Mouse (Mus musculus): ENCODE results near the gene Tet2.
"Not testable (repeated sequence)": the region's sequence is repeated elsewhere in the genome, so short reads cannot be mapped to it uniquely, and the experiment has no call there.

Gene Tet2

GRCm38 (mm10) chr3:133546790-133547189 lies 1.9 kb upstream of the Tet2 start:
- DNase-seq = no peak

- DNase-seq = no peak
Measured at GRCm38 (mm10) chr3:133545304-133545666, 346 bp upstream of the Tet2 start.

DNA sequence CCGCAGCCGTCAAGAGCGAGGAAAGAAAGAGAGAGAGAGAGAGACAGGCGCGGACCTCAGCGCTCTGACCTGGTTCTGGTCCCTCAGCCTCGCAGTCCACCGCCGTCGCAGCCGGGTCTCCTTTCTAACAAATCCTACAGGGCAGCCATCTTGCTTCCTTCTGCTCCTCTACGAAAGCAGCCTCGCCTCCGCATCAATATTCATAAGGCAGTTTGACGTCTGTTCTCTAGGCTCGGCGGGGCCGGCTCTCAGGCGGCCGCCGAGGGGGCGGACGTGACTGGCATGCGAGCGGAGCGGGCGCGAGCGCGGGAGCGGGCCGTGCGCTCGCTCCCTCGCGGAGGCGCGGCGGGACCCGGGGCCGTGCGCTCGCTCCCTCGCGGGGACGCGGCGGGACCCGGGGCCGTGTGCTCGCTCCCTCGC lies 798 bp downstream of the Tet2 start:
- peak; percentile 92 for DNase-seq

DNA sequence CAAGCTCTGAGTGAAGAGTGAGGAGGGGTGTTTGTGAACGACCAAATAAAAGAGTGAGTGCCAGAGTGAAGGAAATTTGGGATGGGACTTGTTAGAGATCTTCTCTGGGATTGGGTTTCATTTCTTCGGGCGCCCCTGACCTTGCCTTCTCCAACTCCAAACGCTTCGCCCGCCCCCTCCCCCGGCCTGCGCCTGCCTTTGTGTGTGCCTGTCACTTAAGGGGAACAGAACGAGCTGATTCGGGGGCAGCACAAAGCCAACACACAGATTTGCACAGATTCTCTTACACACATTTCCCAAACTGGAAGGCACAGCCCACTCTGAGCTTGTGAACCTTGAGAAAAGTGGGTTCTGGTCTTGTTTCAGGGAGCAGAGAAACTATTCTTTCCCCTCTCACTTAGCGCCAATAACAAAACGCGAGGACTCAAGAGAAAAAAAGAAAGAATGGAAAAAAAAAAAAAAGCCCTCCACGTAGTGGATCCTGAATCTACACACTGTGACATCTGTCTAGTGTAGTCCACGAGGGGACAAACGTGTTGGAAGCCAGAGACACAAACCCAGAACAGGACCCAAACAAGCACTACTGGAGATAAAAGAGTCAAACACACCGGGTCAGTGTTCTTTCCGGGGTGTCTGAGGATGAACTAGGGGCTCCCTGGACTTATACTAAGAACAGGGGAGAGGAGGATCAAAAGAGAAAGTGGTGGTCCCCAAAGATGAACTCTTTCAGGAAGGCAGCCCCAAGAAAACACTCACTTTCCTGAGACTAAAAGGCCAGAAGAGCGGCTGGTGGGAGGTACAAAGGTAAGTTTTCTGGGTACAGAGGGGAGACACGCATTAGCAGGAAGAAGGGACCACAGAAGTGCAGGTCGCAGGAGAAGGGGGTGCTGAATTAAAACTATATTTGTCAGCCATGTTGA lies 1.6 kb downstream of the Tet2 start:
- DNase-seq = peak; percentile 31

- no peak for DNase-seq
Measured at GRCm38 (mm10) chr3:133542084-133542483, 2.9 kb downstream of the Tet2 start.

- DNase-seq = no peak
Measured at GRCm38 (mm10) chr3:133541000-133541399, 3.9 kb downstream of the Tet2 start.

DNA sequence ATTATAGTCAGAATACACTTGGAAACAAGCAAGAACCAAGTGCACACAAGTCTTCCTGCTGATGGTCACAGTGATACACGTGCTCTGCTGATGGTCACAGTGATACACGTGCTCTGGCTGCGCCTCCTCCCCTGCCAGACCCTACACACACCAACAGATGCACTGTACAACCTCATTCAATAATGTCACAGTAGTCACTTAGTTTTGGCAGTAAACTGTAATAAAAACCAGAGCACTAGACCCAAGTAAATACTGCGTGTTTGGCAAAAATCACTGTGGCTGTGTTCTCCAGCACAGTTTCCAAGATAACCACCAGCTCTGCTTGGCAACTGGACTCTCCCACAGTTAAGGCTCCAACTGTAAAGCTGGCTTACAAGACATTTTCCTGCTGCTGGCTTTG lies 4.9 kb downstream of the Tet2 start:
- DNase-seq = no peak

DNA sequence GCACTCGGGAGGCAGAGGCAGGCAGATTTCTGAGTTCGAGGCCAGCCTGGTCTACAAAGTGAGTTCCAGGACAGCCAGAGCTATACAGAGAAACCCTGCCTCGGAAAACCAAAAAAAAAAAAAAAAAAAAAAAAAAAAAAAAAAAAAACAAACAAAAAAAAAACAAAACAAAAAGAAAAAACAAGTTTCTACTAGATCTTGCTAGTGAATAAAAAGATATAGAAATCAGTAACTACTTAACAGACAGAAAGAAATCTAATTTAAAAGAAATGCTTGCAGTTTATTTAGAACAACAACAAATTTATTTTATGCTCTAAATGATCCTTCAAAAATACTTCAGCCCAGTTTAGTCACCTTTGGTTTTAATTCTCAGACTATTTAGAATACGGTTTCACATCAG lies 6.4 kb downstream of the Tet2 start:
- DNase-seq = not testable (repeated sequence)

- DNase-seq = no peak
Measured at GRCm38 (mm10) chr3:133535644-133536043, 9.3 kb downstream of the Tet2 start.

GRCm38 (mm10) chr3:133534066-133534465 lies 10.9 kb downstream of the Tet2 start:
- DNase-seq = peak; percentile 61

DNA sequence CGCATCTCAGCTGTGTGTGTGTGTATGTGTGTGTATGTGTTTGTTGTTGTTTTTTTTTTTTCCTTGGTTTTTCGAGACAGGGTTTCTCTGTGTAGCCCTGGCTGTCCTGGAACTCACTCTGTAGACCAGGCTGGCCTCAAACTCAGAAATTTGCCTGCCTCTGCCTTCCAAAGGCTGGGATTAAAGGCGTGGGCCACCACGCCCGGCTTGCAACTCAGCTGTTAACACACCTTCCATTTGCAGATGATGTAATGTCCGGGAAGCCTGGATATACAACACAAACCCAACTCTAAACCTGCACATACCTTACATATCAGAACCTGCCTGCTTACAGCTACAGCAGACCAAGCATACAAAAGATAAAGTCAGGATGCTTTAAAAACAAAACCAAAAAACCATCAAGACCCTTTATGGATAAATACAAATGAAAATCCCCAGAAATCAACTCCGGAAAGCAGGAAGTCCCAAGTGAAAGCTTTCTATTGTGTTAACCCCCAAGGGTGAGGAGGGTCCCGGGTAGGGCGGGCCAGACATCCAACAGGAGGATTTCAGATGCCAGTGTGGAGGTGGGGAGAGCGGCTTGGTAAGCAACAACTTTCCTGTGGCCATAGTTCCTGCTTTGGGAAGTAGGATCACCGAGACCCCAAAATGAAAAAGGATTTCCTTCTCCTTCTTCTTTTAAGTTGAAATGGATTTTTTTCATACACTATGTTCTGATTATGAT lies 11.5 kb downstream of the Tet2 start:
- no peak for DNase-seq

- DNase-seq = no peak
Measured at GRCm38 (mm10) chr3:133532806-133533205, 12.1 kb downstream of the Tet2 start.

DNA sequence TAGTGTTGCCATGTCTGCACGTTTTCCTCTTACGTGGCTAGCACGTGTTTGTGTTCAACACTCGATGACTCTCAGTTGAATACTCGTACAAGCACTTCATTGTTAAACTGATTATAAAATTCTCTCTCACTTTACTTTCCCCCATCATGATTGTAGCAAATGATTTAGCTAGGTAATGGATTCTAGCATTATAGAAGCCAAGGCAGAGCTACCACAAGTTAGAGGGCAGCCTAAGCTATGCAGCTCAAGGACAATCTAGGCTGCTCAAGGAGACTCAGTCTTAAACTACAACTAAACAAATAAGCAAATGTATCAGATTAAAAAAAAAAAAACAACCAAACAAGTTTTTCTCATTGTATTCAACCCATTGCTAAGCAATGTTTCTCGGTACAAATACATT lies 12.7 kb downstream of the Tet2 start:
- DNase-seq = no peak

- no peak for DNase-seq
Measured at GRCm38 (mm10) chr3:133531101-133531500, 13.8 kb downstream of the Tet2 start.

GRCm38 (mm10) chr3:133530664-133531063 lies 14.3 kb downstream of the Tet2 start:
- DNase-seq = no peak

DNA sequence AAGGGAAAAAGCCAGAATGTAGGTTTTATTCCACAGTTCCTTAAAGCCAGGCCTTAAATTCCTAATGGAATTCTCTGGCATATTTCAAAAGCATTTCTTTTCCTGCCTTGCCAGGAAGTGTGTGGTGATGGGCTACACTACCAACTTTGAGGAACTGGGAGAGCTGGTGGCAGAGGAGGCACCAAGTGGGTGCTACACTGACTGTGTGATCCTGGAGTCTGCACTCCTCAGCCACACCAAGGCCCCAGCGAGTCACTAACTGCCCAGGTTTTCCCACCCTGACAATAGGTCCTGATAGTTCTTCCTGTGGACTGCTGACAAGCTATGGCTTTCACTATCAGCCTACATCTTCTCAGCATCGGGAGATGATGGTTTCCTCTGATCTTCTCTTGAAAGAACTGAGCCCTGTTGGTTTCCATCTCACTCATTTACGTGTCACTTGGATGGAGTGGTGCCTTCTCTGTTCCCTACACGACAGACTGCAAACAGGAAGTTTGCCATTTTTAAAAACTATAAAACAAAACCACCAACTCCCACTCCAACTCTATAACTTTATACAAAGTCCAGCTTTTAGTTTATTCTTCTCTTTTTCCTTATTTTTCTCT lies 18.7 kb downstream of the Tet2 start:
- no peak for DNase-seq

GRCm38 (mm10) chr3:133525578-133525977 lies 19.4 kb downstream of the Tet2 start:
- DNase-seq = no peak

- no peak for DNase-seq
Measured at GRCm38 (mm10) chr3:133524341-133525050, 20.4 kb downstream of the Tet2 start.

- DNase-seq = no peak
Measured at GRCm38 (mm10) chr3:133523191-133523590, 21.7 kb downstream of the Tet2 start.

DNA sequence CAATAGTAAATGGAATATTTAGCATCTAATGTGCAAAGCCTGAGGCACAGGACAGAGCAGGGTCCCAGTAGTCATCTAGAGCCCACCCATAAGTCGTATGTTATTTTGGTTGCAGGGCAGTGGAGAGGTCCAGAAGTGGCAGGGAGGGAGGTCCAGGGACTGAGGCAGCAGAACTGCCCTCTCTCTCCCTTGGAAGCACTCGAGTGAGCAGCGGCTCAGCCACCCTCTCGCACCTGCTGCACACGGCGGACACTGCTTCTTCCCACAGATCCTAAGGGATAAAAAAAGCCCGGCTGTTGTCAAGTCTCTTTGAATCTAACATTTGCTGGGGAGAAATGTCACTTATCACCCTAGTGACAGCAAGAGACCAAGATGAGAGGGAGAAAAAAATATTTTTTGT lies 22.6 kb downstream of the Tet2 start:
- DNase-seq = no peak

DNA sequence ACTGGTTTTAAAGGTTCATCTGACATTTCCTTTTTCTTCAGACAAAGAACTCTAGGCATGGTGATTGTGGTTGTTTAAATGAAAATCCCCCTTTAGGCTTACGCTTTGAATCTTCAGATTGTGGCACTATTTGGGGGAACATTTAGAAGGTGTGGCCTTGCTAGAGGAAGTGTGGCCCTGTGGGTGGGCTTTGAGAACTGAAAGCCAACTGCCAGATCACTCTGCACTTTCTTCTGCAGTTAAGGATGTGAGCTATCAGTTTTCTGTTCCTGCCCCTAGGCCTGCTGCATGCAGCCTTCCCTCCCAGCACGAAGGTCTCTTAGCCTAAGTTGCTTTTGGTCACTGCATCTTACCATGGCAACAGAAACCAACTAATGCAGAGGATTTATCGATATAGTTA lies 26.1 kb downstream of the Tet2 start:
- no peak for DNase-seq

- DNase-seq = no peak
Measured at GRCm38 (mm10) chr3:133518116-133518515, 26.8 kb downstream of the Tet2 start.

DNA sequence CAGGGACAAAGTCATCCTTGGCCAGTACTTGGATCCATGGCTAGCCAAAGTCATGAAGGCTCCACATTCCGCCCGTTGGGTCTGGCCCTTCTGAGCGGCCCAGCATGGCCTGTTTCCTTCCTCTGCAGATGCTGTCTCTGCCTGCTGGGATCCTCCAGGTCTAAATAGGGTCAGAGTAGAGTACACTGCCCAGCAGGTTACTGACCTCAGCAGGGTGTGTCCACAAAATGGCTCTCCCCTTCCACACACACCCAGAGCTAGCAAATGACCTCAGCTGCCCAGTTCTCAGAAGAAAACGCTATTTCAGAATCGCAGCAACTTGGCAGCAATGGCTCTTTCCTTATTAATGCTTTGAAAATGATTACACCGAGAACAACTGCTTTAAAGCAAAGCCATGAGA lies 27.5 kb downstream of the Tet2 start:
- no peak for DNase-seq

Data from kidney, adult 11 months (tissue).